Mouse (Mus musculus) urinary bladder, postnatal 4 days (tissue): ENCODE data around the gene Kif15.
A peak's percentile ranks its signal among the peaks of the same experiment; 100 is the strongest.

Experiments used
- DNase-seq, 2 experiments: peaks; one replicate each; pipeline ENCODE4 v3.0.0; 2021 to 2022; ENCODE audit warnings: low spot score in 2 of 2

The Kif15 gene

GRCm38 (mm10) chr9:122950643-122951475, at the start of gene Kif15, which contains the start of gene 1110059G10Rik:
Kif15 (plus strand) TSS chr9:122951046.
1110059G10Rik (minus strand) TSS chr9:122951000.
- peak; percentile 89 to 93 for DNase-seq

- no peak for DNase-seq
Measured at GRCm38 (mm10) chr9:122901047-122901446, 49.8 kb upstream of the Kif15 start.

- peak; percentile 68 to 74 for DNase-seq
Measured at GRCm38 (mm10) chr9:122902717-122903535, 47.9 kb upstream of the Kif15 start.

- DNase-seq: no peak
Measured at GRCm38 (mm10) chr9:122922436-122922835, 28.4 kb upstream of the Kif15 start.

GRCm38 (mm10) chr9:122922936-122923381, 27.9 kb upstream of the Kif15 start, which contains the start of gene Zfp105:
Zfp105 (plus strand) TSS chr9:122923072.
- peak; percentile 67 to 73 for DNase-seq

- no peak for DNase-seq
Measured at GRCm38 (mm10) chr9:122928915-122929314, 21.9 kb upstream of the Kif15 start.

- no peak for DNase-seq
Measured at GRCm38 (mm10) chr9:122998406-122999192, 47.8 kb downstream of the Kif15 start.

- DNase-seq: no peak
Measured at GRCm38 (mm10) chr9:122999193-122999586, 48.3 kb downstream of the Kif15 start.

- DNase-seq: no peak
Measured at GRCm38 (mm10) chr9:123004718-123005117, 53.9 kb downstream of the Kif15 start.

GRCm38 (mm10) chr9:123006071-123006470, 55.2 kb downstream of the Kif15 start:
- DNase-seq: no peak

GRCm38 (mm10) chr9:123020995-123021631, 70.3 kb downstream of the Kif15 start, which contains the start of gene Tmem42:
Tmem42 (plus strand) TSS chr9:123021326.
- DNase-seq: peak; percentile 82 to 89

GRCm38 (mm10) chr9:123021636-123022379, 71.0 kb downstream of the Kif15 start:
- no peak for DNase-seq

- DNase-seq: no peak
Measured at GRCm38 (mm10) chr9:123024201-123024600, 73.4 kb downstream of the Kif15 start.

GRCm38 (mm10) chr9:123031496-123032246, 80.8 kb downstream of the Kif15 start:
- no peak for DNase-seq

- DNase-seq: no peak
Measured at GRCm38 (mm10) chr9:123034426-123034825, 83.6 kb downstream of the Kif15 start, which contains the start of gene Tgm4. Tgm4 (plus strand) TSS chr9:123034726.

GRCm38 (mm10) chr9:123047665-123048064, 96.8 kb downstream of the Kif15 start:
- DNase-seq: no peak

- no peak for DNase-seq
Measured at GRCm38 (mm10) chr9:123058724-123059292, 108.0 kb downstream of the Kif15 start.

GRCm38 (mm10) chr9:123060172-123060571, 109.3 kb downstream of the Kif15 start:
- DNase-seq: no peak
